Mouse (Mus musculus) forebrain, embryonic 15.5 days (tissue): ENCODE measurements at regions not wholly inside any gene's neighbourhood (a gene's known extent, or its start where the extent isn't known, plus 50 kb on each side); places are given as distances from the start of the nearest gene placed in this dataset.
A peak's percentile ranks its signal among the peaks of the same experiment; 100 is the strongest.

Experiments
- ATAC-seq: fragments of 200-750 bp; cut with Nextera tagmentation; replicated peaks from 2 replicates; pipeline ENCODE4 v1.8.0; 2017; ENCODE audit warnings: mild to moderate bottlenecking, moderate TSS enrichment, moderate library complexity
- H3K27ac ChIP-seq: fragments of 300-500 bp; sonication (generic); replicated peaks from 2 replicates; pipeline ENCODE4 v1.5.1; 2015; ENCODE audit warnings: mild to moderate bottlenecking, inconsistent platforms
- H3K27me3 ChIP-seq: fragments of 300-500 bp; sonication (generic); 2 replicates; pipeline ENCODE4 v1.6.1; 2015; ENCODE audit warnings: inconsistent platforms
- H3K36me3 ChIP-seq: fragments of 300-500 bp; sonication (generic); 2 replicates; pipeline ENCODE4 v1.6.1; 2015; ENCODE audit warnings: mild to moderate bottlenecking, inconsistent platforms
- H3K4me1 ChIP-seq: fragments of 300-500 bp; sonication (generic); 2 replicates; pipeline ENCODE4 v1.6.1; 2015; ENCODE audit warnings: inconsistent platforms
- H3K4me2 ChIP-seq: fragments of 300-500 bp; sonication (generic); replicated peaks from 2 replicates; pipeline ENCODE4 v1.6.1; 2015; ENCODE audit warnings: mild to moderate bottlenecking, inconsistent platforms
- H3K4me3 ChIP-seq: fragments of 300-500 bp; sonication (generic); 2 replicates; pipeline ENCODE4 v1.5.1; 2015; ENCODE audit warnings: mild to moderate bottlenecking, inconsistent platforms
- H3K9ac ChIP-seq: fragments of 300-500 bp; sonication (generic); replicated peaks from 2 replicates; pipeline ENCODE4 v1.6.1; 2015; ENCODE audit warnings: mild to moderate bottlenecking, inconsistent platforms
- H3K9me3 ChIP-seq: fragments of 300-500 bp; sonication (generic); 2 replicates; pipeline ENCODE4 v1.6.1; 2016; ENCODE audit warnings: inconsistent platforms
- WGBS: fragments of 180-500 bp; shearing (Covaris S2); methylation state at CpG from one replicate; pipeline ENCODE4 v1.1.7; 2015; ENCODE audit warnings: mixed read lengths; 5-methylcytosine and 5-hydroxymethylcytosine counted together

DNA sequence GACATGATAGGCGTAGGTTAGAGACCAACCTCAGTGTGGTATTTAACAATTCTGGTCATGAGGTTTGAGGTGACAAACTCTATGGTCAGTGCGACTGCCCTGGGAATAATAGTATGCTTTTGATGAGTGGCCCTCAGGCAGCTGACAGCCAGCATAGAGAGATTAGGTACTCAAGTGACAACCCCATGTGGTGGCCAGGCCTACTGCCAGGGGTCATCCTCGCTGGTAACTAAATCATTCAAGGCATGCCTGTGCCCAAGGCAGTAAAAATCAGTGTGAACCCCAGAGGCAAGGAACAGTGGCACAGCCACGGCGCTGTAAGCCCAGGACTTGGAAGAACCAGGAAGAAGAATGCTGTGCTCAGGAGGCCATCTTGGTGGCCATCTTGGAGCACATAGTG lies 134.6 kb upstream of the Jarid2 start:
- H3K9me3 ChIP-seq: no peaks in the 10 kb centered on the region
- no peaks in the 10 kb centered on the region for H3K4me1 ChIP-seq
- no peak overlapping the region for H3K4me3 ChIP-seq
- H3K9ac ChIP-seq: no peak overlapping the region
- WGBS: 88% methylated on average over 5 of the region's 5 CpGs
- H3K4me2 ChIP-seq: no peak overlapping the region
- no peak overlapping the region for H3K27ac ChIP-seq
- no peaks in the 10 kb centered on the region for H3K27me3 ChIP-seq
- no peak for ATAC-seq
- no peaks in the 10 kb centered on the region for H3K36me3 ChIP-seq

GRCm38 (mm10) chr13:44597666-44598065 lies 131.6 kb upstream of the Jarid2 start:
- no peak for ATAC-seq
- H3K9me3 ChIP-seq: no peaks in the 10 kb centered on the region
- no peak overlapping the region for H3K4me2 ChIP-seq
- H3K9ac ChIP-seq: no peak overlapping the region
- H3K27ac ChIP-seq: no peak overlapping the region
- WGBS: 77% methylated on average over 1 of the region's 1 CpGs
- no peaks in the 10 kb centered on the region for H3K4me1 ChIP-seq
- peaks cover 3% of the 10 kb centered on the region for H3K27me3 ChIP-seq
- no peak overlapping the region for H3K4me3 ChIP-seq
- no peaks in the 10 kb centered on the region for H3K36me3 ChIP-seq

- H3K9ac ChIP-seq: no peak overlapping the region
- WGBS: 77% methylated on average over 2 of the region's 2 CpGs
- no peak overlapping the region for H3K27ac ChIP-seq
- no peaks in the 10 kb centered on the region for H3K4me1 ChIP-seq
- no peak overlapping the region for H3K4me2 ChIP-seq
- H3K4me3 ChIP-seq: no peak overlapping the region
- ATAC-seq: no peak
- peaks cover 4% of the 10 kb centered on the region for H3K27me3 ChIP-seq
- no peaks in the 10 kb centered on the region for H3K9me3 ChIP-seq
- H3K36me3 ChIP-seq: no peaks in the 10 kb centered on the region
Measured at GRCm38 (mm10) chr13:44601024-44601423, 128.2 kb upstream of the Jarid2 start.

DNA sequence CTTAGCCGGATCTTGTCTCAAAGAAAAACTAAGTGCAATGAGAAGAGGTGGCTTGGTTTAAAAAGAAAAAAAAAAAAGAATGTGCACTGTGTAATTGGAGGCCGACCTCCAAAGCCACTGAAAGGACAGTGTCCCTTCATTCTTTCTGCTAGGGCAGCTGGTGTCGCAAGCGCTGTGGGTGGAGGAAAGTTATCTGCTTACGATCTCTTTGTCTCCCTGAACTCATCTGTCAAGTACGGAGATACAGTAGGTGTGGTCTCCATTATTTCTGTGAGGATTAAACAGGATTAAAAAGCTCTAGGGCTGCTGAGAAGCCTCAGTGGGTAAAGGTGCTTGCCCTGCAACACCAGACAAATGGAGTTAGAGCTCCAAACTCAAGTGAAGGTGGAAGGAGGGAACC lies 126.6 kb upstream of the Jarid2 start:
- Histone ChIP-seq H3K4me1 (no peaks in the 10 kb centered on the region), H3K27ac (no peak overlapping the region), H3K4me3 (no peak overlapping the region), H3K27me3 (peaks cover 4% of the 10 kb centered on the region), H3K9ac (no peak overlapping the region), H3K9me3 (no peaks in the 10 kb centered on the region), H3K4me2 (no peak overlapping the region), H3K36me3 (no peaks in the 10 kb centered on the region)
- no peak for ATAC-seq
- WGBS: 17% methylated on average over 6 of the region's 6 CpGs

- no peaks in the 10 kb centered on the region for H3K9me3 ChIP-seq
- H3K4me2 ChIP-seq: no peak overlapping the region
- H3K9ac ChIP-seq: no peak overlapping the region
- no peak overlapping the region for H3K27ac ChIP-seq
- WGBS: 67% methylated on average over 13 of the region's 13 CpGs
- ATAC-seq: no peak
- no peaks in the 10 kb centered on the region for H3K36me3 ChIP-seq
- peaks cover 2% of the 10 kb centered on the region; the same call in 1 of the 2 replicates for H3K27me3 ChIP-seq
- no peak overlapping the region for H3K4me3 ChIP-seq
- H3K4me1 ChIP-seq: no peaks in the 10 kb centered on the region
Measured at GRCm38 (mm10) chr13:44607316-44608285, 121.7 kb upstream of the Jarid2 start.

DNA sequence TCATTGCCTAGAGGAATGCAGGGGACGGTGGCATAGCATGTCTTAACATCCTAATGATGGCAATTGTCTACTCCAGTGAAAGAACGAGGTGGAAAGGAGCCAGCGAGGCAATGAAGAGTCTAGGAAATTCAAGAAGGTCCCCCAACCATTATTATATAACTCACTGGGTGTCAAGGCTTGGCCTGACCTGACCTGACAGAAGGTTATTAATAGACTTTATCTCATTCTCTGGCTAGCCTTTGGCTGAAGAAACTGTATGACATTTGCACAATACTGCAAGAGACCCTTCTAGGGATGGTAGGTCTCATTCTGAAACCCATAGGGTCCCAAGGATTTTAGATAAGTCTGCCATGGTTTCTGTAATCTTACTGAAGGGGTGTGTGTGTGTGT lies 121.0 kb upstream of the Jarid2 start:
- no peak overlapping the region for H3K4me2 ChIP-seq

DNA sequence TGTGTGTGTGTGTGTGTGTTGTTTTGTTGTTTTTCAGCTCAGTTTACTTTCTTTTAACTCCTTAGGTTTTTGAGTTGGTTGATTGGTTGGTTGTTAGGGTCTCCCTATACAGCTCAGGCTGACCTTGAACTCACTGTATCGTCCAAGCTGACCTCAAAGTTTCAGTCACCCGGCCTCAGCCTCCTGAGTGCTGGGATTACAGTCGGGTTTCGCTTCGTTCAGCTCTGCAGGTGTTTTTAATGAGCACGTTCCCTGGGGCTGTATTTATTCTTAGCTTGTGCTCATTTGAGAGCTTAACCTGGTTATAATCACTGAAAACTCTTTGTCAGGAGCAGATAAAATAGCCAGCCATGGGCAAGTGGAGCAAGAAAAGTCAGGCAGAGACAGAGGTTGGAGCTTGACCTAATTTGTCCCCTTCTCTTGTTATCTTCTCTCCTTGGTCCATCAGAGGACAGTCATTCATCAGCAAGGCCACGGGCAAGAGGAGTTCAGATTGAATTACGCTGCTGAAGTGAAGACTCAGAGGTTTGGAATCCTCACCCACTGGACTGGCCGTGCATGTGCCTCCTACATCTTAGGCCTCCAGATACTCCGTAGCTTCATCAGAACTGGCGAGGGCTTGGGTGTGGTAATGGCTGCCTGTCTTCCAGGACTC lies 120.5 kb upstream of the Jarid2 start:
- H3K9me3 ChIP-seq: no peaks in the 10 kb centered on the region
- no peaks in the 10 kb centered on the region for H3K27me3 ChIP-seq
- H3K9ac ChIP-seq: no peak overlapping the region
- WGBS: 62% methylated on average over 11 of the region's 11 CpGs
- no peak overlapping the region for H3K27ac ChIP-seq
- ATAC-seq: no peak
- H3K4me1 ChIP-seq: no peaks in the 10 kb centered on the region
- no peak overlapping the region for H3K4me2 ChIP-seq
- H3K36me3 ChIP-seq: no peaks in the 10 kb centered on the region
- H3K4me3 ChIP-seq: no peak overlapping the region

More for the DNA sequence above, 121.0 kb upstream of the Jarid2 start:
- no peaks in the 10 kb centered on the region for H3K4me1 ChIP-seq
- ATAC-seq: no peak
- no peak overlapping the region for H3K9ac ChIP-seq
- no peaks in the 10 kb centered on the region for H3K36me3 ChIP-seq
- H3K27ac ChIP-seq: no peak overlapping the region
- no peaks in the 10 kb centered on the region for H3K9me3 ChIP-seq
- H3K4me3 ChIP-seq: no peak overlapping the region
- H3K27me3 ChIP-seq: no peaks in the 10 kb centered on the region
- WGBS: 79% methylated on average over 3 of the region's 3 CpGs

- Histone ChIP-seq H3K9ac (no peak overlapping the region), H3K27me3 (no peaks in the 10 kb centered on the region), H3K36me3 (no peaks in the 10 kb centered on the region), H3K4me1 (no peaks in the 10 kb centered on the region), H3K27ac (no peak overlapping the region), H3K4me2 (no peak overlapping the region), H3K9me3 (no peaks in the 10 kb centered on the region), H3K4me3 (no peak overlapping the region)
- ATAC-seq: no peak
- WGBS: 87% methylated on average over 5 of the region's 5 CpGs
Measured at GRCm38 (mm10) chr13:44609606-44610005, 119.7 kb upstream of the Jarid2 start.

GRCm38 (mm10) chr13:44615696-44616095 lies 113.6 kb upstream of the Jarid2 start:
- no peak overlapping the region for H3K9ac ChIP-seq
- ATAC-seq: no peak
- WGBS: 82% methylated on average over 8 of the region's 8 CpGs
- H3K4me2 ChIP-seq: no peak overlapping the region
- H3K27me3 ChIP-seq: no peaks in the 10 kb centered on the region
- H3K4me3 ChIP-seq: no peak overlapping the region
- no peak overlapping the region for H3K27ac ChIP-seq
- no peaks in the 10 kb centered on the region for H3K36me3 ChIP-seq
- H3K9me3 ChIP-seq: no peaks in the 10 kb centered on the region
- no peaks in the 10 kb centered on the region for H3K4me1 ChIP-seq

GRCm38 (mm10) chr13:44618368-44618767 lies 110.9 kb upstream of the Jarid2 start:
- Histone ChIP-seq H3K27me3 (no peaks in the 10 kb centered on the region), H3K4me3 (no peak overlapping the region), H3K9me3 (no peaks in the 10 kb centered on the region), H3K4me1 (peaks cover 8% of the 10 kb centered on the region), H3K27ac (no peak overlapping the region), H3K36me3 (no peaks in the 10 kb centered on the region), H3K4me2 (no peak overlapping the region), H3K9ac (no peak overlapping the region)
- 88% methylated on average over 3 of the region's 3 CpGs for WGBS
- no peak for ATAC-seq

DNA sequence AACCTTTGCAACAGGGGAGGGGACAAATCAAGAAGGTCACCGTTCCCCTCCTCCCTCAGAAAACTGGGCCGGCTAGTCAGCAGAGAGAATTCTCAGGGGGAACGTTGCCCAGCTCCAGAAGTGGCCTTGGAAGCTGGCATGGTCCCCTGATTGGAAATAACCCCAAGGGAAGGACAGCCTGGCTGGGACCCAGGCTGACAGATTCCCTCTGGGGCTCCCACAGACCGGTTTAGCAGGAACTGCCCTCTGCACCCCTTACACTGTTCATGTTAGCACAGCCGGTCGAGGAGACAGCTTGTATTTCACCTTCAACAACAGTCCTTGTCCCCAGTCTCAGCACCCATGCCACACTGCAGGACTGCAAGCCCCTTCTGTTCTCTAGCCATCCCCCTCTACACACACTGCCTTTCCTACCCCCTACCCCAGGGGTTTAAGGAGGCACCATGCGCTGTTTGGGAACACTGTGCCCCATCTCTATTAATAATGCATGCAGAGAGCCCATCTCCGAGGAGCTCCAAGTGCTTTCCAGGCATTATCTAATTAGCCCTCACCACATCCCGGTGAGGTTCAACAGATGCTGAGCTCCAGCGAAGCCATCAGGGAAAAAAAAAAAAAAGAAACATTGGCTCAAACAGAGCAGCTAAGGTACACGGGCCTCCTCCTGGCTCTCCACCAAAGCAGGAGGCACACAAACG lies 106.5 kb upstream of the Jarid2 start:
- peak; percentile 26; the same call in 1 of the 2 replicates for ATAC-seq
- no peak overlapping the region for H3K9ac ChIP-seq
- H3K9me3 ChIP-seq: no peaks in the 10 kb centered on the region
- H3K27ac ChIP-seq: no peak overlapping the region
- WGBS: 27% methylated on average over 12 of the region's 12 CpGs
- no peaks in the 10 kb centered on the region for H3K36me3 ChIP-seq
- H3K27me3 ChIP-seq: no peaks in the 10 kb centered on the region
- H3K4me3 ChIP-seq: no peak overlapping the region
- H3K4me2 ChIP-seq: no peak overlapping the region
- peaks cover 8% of the 10 kb centered on the region for H3K4me1 ChIP-seq

- Histone ChIP-seq H3K9me3 (no peaks in the 10 kb centered on the region), H3K4me3 (no peak overlapping the region), H3K27ac (no peak overlapping the region), H3K4me1 (peaks cover 8% of the 10 kb centered on the region), H3K36me3 (no peaks in the 10 kb centered on the region), H3K4me2 (no peak overlapping the region), H3K9ac (no peak overlapping the region), H3K27me3 (no peaks in the 10 kb centered on the region)
- 42% methylated on average over 13 of the region's 13 CpGs for WGBS
- no peak for ATAC-seq
Measured at GRCm38 (mm10) chr13:44624716-44625115, 104.6 kb upstream of the Jarid2 start.
